Mouse (Mus musculus): ENCODE measurements around the gene Ccdc110. TPM values are rescaled to one million over a fixed set of nuclear protein-coding genes. Genes with fewer than 3 reads are reported as not detected.

Gene Ccdc110
- polyA plus RNA-seq (2016; fragmentation: Nextera tagmentation; extraction: Ambion mirVana) = 0.14 and 0.19 TPM in 2 replicates

GRCm38 (mm10) chr8:45934582-45935014 is at the start of gene Ccdc110:
Gene Ccdc110, plus strand, starts transcription at chr8:45934619.
- 5% methylated on average over 23 of the region's 23 CpGs for WGBS
- Histone ChIP-seq H3K9me3 (no peaks in the 10 kb centered on the region), H3K36me3 (no peaks in the 10 kb centered on the region), H3K4me3 (peak within 1 kb of the TSS; percentile 33), H3K9ac (no peak within 1 kb of the TSS; the same call in 1 of the 2 replicates), H3K4me2 (replicated peaks) (peak within 1 kb of the TSS; percentile 45), H3K27me3 (no peaks in the 10 kb centered on the region), H3K4me1 (no peaks in the 10 kb centered on the region), H3K27ac (no peak within 1 kb of the TSS)
- peak; percentile 75 for ATAC-seq (ENCODE audit: insufficient number of reproducible peaks, insufficient read depth, low FRiP score, low TSS enrichment)

DNA sequence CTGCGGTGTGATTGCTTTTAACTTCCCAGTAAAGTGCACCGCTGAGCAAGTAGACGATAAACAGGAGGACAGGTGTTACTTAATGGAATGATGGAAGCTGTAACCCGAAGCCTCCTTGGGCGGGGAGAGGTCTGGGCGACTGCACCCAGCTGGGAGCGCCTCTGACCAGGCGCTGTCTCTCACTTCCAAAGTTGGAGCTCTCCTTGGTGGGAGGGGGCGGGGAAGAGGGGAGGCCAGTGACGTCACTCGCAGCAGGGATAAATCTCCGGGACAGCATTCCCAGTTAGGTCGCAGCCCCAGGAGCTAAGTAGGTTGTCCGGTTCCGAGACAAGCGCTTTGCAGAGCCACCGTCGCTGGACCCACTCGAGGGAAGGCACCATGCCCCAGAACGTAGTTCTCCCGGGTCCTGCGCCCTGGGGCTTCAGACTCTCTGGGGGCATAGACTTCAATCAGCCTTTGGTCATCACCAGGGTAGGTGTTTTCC is 49.2 kb upstream of the Ccdc110 start, which contains the start of gene Pdlim3:
Gene Pdlim3 (plus strand): TSS at position 260 of the 484 bp plus-strand sequence.
- Histone ChIP-seq H3K9me3 (no peaks in the 10 kb centered on the region), H3K36me3 (no peaks in the 10 kb centered on the region), H3K4me3 (peak within 1 kb of the TSS; percentile 35), H3K4me2 (replicated peaks) (peak within 1 kb of the TSS; percentile 68), H3K27ac (no peak within 1 kb of the TSS), H3K4me1 (no peaks in the 10 kb centered on the region), H3K9ac (peak within 1 kb of the TSS; percentile 34; the same call in 1 of the 2 replicates), H3K27me3 (0 out of 2 replicates have a peak, but pooled peaks cover 6% of the 10 kb centered on the region)
- under 1% methylated on average over 22 of the region's 22 CpGs for WGBS
- peak; percentile 64 for ATAC-seq (ENCODE audit: insufficient number of reproducible peaks, insufficient read depth, low FRiP score, low TSS enrichment)

GRCm38 (mm10) chr8:45885775-45886174 is 48.6 kb upstream of the Ccdc110 start:
- no peak for ATAC-seq (ENCODE audit: insufficient number of reproducible peaks, insufficient read depth, low FRiP score, low TSS enrichment)
- Histone ChIP-seq H3K4me2 (replicated peaks) (peak overlapping the region; percentile 68), H3K27me3 (0 out of 2 replicates have a peak, but pooled peaks cover 6% of the 10 kb centered on the region), H3K9me3 (no peaks in the 10 kb centered on the region), H3K27ac (no peak overlapping the region), H3K36me3 (no peaks in the 10 kb centered on the region), H3K9ac (peak overlapping the region; percentile 34; the same call in 1 of the 2 replicates), H3K4me3 (peak overlapping the region; percentile 35), H3K4me1 (no peaks in the 10 kb centered on the region)
- WGBS = 27% methylated on average over 2 of the region's 2 CpGs

DNA sequence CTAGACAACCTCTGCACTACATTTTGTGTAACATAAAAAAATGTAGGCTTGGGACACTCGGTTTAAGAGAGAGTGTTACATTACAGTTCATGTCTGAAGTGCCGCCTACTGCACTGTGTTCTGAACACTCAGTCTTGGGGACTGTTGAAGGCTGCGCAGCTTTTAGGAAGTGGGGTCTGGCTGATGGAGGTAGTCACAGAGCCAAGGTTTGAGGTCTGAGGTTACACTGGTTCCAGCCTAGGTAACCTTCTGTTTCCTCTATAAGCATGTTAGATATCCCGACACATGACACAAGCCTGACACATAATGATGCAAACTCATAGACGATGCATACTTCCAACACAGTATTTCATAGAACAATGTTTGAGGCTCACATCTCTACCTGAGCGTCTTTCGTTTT is 44.7 kb upstream of the Ccdc110 start:
- H3K27ac ChIP-seq = no peak overlapping the region
- no peaks in the 10 kb centered on the region for H3K36me3 ChIP-seq
- no peak overlapping the region for H3K4me2 ChIP-seq (replicated peaks)
- 0 out of 2 replicates have a peak, but pooled peaks cover 4% of the 10 kb centered on the region for H3K27me3 ChIP-seq
- no peaks in the 10 kb centered on the region for H3K9me3 ChIP-seq
- no peak overlapping the region for H3K4me3 ChIP-seq
- ATAC-seq (ENCODE audit: insufficient number of reproducible peaks, insufficient read depth, low FRiP score, low TSS enrichment) = no peak
- WGBS = 90% methylated on average over 7 of the region's 7 CpGs
- no peak overlapping the region for H3K9ac ChIP-seq
- no peaks in the 10 kb centered on the region for H3K4me1 ChIP-seq

GRCm38 (mm10) chr8:45896590-45896989 is 37.8 kb upstream of the Ccdc110 start:
- H3K36me3 ChIP-seq = no peaks in the 10 kb centered on the region
- no peaks in the 10 kb centered on the region for H3K9me3 ChIP-seq
- no peaks in the 10 kb centered on the region for H3K4me1 ChIP-seq
- ATAC-seq (ENCODE audit: insufficient number of reproducible peaks, insufficient read depth, low FRiP score, low TSS enrichment) = no peak
- WGBS = 87% methylated on average over 3 of the region's 3 CpGs
- H3K27ac ChIP-seq = no peak overlapping the region
- no peaks in the 10 kb centered on the region for H3K27me3 ChIP-seq
- no peak overlapping the region for H3K4me3 ChIP-seq
- H3K4me2 ChIP-seq (replicated peaks) = no peak overlapping the region
- no peak overlapping the region for H3K9ac ChIP-seq

- H3K4me2 ChIP-seq (replicated peaks) = no peak overlapping the region
- no peaks in the 10 kb centered on the region for H3K4me1 ChIP-seq
- no peak overlapping the region for H3K4me3 ChIP-seq
- no peaks in the 10 kb centered on the region for H3K9me3 ChIP-seq
- H3K36me3 ChIP-seq = no peaks in the 10 kb centered on the region
- 76% methylated on average over 3 of the region's 3 CpGs for WGBS
- no peak overlapping the region for H3K27ac ChIP-seq
- no peaks in the 10 kb centered on the region for H3K27me3 ChIP-seq
- ATAC-seq (ENCODE audit: insufficient number of reproducible peaks, insufficient read depth, low FRiP score, low TSS enrichment) = no peak
- H3K9ac ChIP-seq = no peak overlapping the region
These were observed 34.6 kb upstream of the Ccdc110 start for GRCm38 (mm10) chr8:45899783-45900182.

GRCm38 (mm10) chr8:45901626-45902025 is 32.8 kb upstream of the Ccdc110 start:
- WGBS = 63% methylated on average over 8 of the region's 8 CpGs
- no peak overlapping the region for H3K27ac ChIP-seq
- no peaks in the 10 kb centered on the region for H3K36me3 ChIP-seq
- H3K4me3 ChIP-seq = no peak overlapping the region
- H3K4me1 ChIP-seq = no peaks in the 10 kb centered on the region
- H3K27me3 ChIP-seq = no peaks in the 10 kb centered on the region
- no peak for ATAC-seq (ENCODE audit: insufficient number of reproducible peaks, insufficient read depth, low FRiP score, low TSS enrichment)
- no peak overlapping the region for H3K9ac ChIP-seq
- H3K9me3 ChIP-seq = no peaks in the 10 kb centered on the region
- no peak overlapping the region for H3K4me2 ChIP-seq (replicated peaks)

GRCm38 (mm10) chr8:45903659-45904058 is 30.8 kb upstream of the Ccdc110 start:
- no peak overlapping the region for H3K4me2 ChIP-seq (replicated peaks)
- H3K27ac ChIP-seq = no peak overlapping the region
- ATAC-seq (ENCODE audit: insufficient number of reproducible peaks, insufficient read depth, low FRiP score, low TSS enrichment) = no peak
- H3K9ac ChIP-seq = no peak overlapping the region
- H3K9me3 ChIP-seq = no peaks in the 10 kb centered on the region
- H3K36me3 ChIP-seq = no peaks in the 10 kb centered on the region
- no peaks in the 10 kb centered on the region for H3K4me1 ChIP-seq
- H3K27me3 ChIP-seq = no peaks in the 10 kb centered on the region
- H3K4me3 ChIP-seq = no peak overlapping the region
- 41% methylated on average over 3 of the region's 3 CpGs for WGBS

- 82% methylated on average over 7 of the region's 7 CpGs for WGBS
- H3K36me3 ChIP-seq = no peaks in the 10 kb centered on the region
- H3K27me3 ChIP-seq = no peaks in the 10 kb centered on the region
- no peak overlapping the region for H3K4me2 ChIP-seq (replicated peaks)
- no peak overlapping the region for H3K9ac ChIP-seq
- no peak overlapping the region for H3K27ac ChIP-seq
- no peaks in the 10 kb centered on the region for H3K4me1 ChIP-seq
- no peak overlapping the region for H3K4me3 ChIP-seq
- no peaks in the 10 kb centered on the region for H3K9me3 ChIP-seq
- no peak for ATAC-seq (ENCODE audit: insufficient number of reproducible peaks, insufficient read depth, low FRiP score, low TSS enrichment)
These were observed 28.7 kb upstream of the Ccdc110 start for GRCm38 (mm10) chr8:45905591-45906250.

DNA sequence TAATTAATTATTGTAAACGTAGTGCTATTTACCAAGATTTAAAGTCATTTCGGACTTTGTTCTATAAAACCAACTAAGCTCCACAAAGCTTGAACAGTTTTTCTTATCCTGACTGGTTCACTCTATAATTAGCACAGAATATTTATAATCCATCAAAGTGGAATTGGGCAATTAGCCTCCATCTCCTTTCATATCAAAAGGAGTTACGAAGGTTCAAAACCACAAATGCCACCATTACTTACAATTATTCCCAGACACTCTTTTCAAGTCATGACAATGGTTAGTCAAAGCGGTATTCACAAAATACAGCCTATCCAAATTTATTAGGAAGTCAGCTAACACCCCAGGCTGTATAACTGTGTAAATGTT is 28.2 kb upstream of the Ccdc110 start:
- 79% methylated on average over 4 of the region's 4 CpGs for WGBS
- no peak for ATAC-seq (ENCODE audit: insufficient number of reproducible peaks, insufficient read depth, low FRiP score, low TSS enrichment)
- Histone ChIP-seq H3K4me3 (no peak overlapping the region), H3K36me3 (no peaks in the 10 kb centered on the region), H3K27ac (no peak overlapping the region), H3K4me1 (no peaks in the 10 kb centered on the region), H3K9ac (no peak overlapping the region), H3K4me2 (replicated peaks) (no peak overlapping the region), H3K27me3 (no peaks in the 10 kb centered on the region), H3K9me3 (no peaks in the 10 kb centered on the region)

DNA sequence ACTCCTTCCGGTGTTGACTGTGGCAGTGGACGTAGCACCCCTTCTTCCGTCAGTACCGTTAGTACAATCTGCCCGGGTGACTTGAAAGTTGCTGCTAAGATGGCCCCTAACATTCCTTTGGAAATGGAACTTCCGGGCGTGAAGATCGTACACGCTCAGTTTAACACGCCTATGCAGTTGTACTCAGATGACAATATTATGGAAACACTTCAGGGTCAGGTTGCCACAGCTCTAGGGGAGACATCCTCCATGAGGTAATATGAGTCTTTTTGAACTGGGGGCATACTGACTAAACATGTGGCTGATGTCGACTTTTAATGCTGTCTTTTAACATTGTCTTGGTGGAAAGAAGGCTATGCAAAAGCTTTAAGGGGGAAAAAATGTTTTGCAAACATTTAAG is 20.7 kb upstream of the Ccdc110 start:
- H3K4me1 ChIP-seq = 0 out of 2 replicates have a peak, but pooled peaks cover 6% of the 10 kb centered on the region
- no peak overlapping the region for H3K9ac ChIP-seq
- H3K36me3 ChIP-seq = no peaks in the 10 kb centered on the region
- H3K27ac ChIP-seq = no peak overlapping the region
- H3K9me3 ChIP-seq = no peaks in the 10 kb centered on the region
- H3K27me3 ChIP-seq = no peaks in the 10 kb centered on the region
- no peak overlapping the region for H3K4me2 ChIP-seq (replicated peaks)
- WGBS = 74% methylated on average over 11 of the region's 11 CpGs
- H3K4me3 ChIP-seq = no peak overlapping the region
- ATAC-seq (ENCODE audit: insufficient number of reproducible peaks, insufficient read depth, low FRiP score, low TSS enrichment) = no peak

DNA sequence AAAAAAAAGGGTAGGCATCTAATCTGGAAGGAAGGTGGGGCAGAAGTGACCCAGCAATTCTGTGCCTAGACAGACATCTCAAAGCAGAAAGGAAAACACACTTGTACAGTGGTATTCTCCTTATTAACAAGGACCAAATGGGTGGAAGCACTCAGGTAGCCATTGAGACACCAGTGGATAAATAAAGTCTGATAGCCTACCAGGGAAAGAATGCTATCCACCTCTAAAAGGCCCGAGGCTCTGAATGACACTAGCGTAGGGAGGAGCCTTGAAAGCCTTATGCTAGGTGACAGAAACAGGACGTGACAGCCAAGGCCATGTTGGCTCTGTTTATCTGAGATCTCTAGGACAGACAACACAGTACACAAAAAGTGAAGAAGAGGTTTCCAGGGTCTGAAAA is 17.9 kb upstream of the Ccdc110 start:
- no peak overlapping the region for H3K4me3 ChIP-seq
- no peak overlapping the region for H3K9ac ChIP-seq
- H3K27ac ChIP-seq = 0 out of 2 replicates have a peak overlapping the region, but pooled peaks have one; percentile 17
- no peak for ATAC-seq (ENCODE audit: insufficient number of reproducible peaks, insufficient read depth, low FRiP score, low TSS enrichment)
- H3K36me3 ChIP-seq = no peaks in the 10 kb centered on the region
- 90% methylated on average over 3 of the region's 3 CpGs for WGBS
- no peaks in the 10 kb centered on the region for H3K27me3 ChIP-seq
- no peak overlapping the region for H3K4me2 ChIP-seq (replicated peaks)
- H3K4me1 ChIP-seq = 0 out of 2 replicates have a peak, but pooled peaks cover 6% of the 10 kb centered on the region
- H3K9me3 ChIP-seq = no peaks in the 10 kb centered on the region

Measured in embryonic facial prominence, embryonic 12.5 days (tissue).